Mouse (Mus musculus) lung, postnatal 25 days (tissue): ENCODE data around the gene Dnase2a.
"Not testable (repeated sequence)": the region's sequence is repeated elsewhere in the genome, so short reads cannot be mapped to it uniquely, and the experiment has no call there.

Source experiments
- DNase-seq: peaks from one replicate; pipeline ENCODE4 v3.0.0; 2022; ENCODE audit warnings: low spot score

Dnase2a gene

GRCm38 (mm10) chr8:84907979-84908378 lies 381 bp upstream of the Dnase2a start:
- not testable (repeated sequence) for DNase-seq

- no peak for DNase-seq
Measured at GRCm38 (mm10) chr8:84909162-84909767, 905 bp downstream of the Dnase2a start.

- no peak for DNase-seq
Measured at GRCm38 (mm10) chr8:84909949-84910348, 1.6 kb downstream of the Dnase2a start.

GRCm38 (mm10) chr8:84910551-84910950 lies 2.2 kb downstream of the Dnase2a start:
- DNase-seq, result no peak

GRCm38 (mm10) chr8:84911854-84912253 lies 3.5 kb downstream of the Dnase2a start:
- DNase-seq, result no peak

DNA sequence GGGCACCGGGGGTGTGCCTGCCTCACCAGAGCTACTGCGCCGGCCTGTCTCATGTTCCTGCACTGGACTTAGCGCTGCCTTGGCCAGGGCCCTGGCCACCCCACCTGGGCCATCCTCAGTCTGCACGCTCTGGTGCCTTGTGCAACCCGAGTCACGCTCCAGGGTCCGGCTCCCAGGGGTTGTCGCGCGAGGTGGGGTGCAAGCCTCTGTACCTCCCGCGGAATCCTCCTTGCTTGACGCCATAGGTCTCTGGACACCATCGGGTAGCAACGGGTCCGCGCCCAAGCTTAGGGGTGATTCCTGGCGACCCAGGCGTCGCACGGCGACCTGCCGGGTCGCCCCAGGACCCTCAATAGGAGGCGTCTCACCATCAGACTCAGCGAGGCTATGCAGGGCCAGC lies 4.0 kb downstream of the Dnase2a start:
- no peak for DNase-seq

GRCm38 (mm10) chr8:84912895-84913501 lies 4.6 kb downstream of the Dnase2a start:
- DNase-seq, result peak; percentile 86

GRCm38 (mm10) chr8:84913502-84913900 lies 5.1 kb downstream of the Dnase2a start:
- peak; percentile 17 for DNase-seq

- peak; percentile 32 for DNase-seq
Measured at GRCm38 (mm10) chr8:84913960-84914359, 5.6 kb downstream of the Dnase2a start.

- peak; percentile 47 for DNase-seq
Measured at GRCm38 (mm10) chr8:84915269-84915668, 6.9 kb downstream of the Dnase2a start.

DNA sequence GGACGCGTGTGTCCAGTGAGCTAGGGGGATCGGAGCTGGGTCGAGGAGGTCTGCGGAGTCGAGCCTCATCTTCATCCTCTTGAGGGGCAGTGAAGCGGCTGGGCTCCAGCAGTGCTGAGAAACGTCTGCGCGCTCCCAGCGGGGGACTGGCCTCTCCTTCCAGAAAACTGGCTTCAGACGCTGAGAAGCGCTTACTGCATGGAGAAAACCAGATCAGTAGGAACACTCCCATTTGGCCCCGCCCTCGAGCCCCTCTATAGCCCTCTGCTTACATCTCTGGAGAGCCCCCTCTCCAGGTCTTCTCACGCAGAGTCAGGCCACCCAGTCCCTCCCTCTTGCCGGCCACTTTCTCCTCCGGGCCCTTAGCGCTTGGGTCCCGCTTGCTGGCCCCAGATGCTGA lies 9.4 kb downstream of the Dnase2a start:
- no peak for DNase-seq

DNA sequence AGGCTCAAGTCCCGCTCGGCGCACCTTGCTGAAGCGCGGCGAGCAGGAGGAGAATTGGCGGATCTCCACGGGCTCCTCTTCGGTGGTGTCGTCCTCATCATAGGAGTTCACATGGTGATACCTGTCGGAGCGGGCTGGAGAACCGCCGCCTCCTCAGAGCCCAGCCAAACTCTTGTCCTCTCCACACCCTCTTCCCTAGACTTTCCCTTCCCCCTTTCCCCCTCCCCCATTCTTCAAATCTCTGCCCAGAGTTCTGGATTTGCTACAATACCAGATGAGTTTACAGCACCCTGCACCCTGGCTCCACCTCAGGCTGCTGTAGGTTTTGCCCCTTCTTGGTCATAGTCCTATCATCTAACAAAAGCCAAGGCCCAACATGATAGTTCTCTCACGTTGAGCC lies 10.3 kb downstream of the Dnase2a start:
- DNase-seq, result no peak

DNA sequence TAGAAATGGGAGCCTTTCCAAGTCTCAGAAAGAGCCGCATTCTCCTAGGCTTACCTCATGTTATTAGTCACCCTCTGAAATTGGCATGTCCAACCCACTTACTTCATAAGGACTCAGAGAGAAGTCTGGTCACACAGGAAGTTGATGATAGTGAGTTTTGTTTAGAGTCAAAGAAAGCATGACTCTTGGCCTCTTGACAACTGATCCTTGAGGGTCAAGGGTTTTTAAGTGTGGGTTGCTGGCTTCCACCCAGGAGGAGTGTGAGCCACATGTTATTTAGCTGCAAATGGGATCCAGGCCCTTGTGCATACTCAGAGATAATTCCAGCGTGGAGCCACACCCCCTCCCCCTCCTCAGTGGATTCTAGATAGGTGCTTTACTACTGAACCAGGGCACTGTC lies 13.2 kb downstream of the Dnase2a start:
- DNase-seq, result peak; percentile 84

DNA sequence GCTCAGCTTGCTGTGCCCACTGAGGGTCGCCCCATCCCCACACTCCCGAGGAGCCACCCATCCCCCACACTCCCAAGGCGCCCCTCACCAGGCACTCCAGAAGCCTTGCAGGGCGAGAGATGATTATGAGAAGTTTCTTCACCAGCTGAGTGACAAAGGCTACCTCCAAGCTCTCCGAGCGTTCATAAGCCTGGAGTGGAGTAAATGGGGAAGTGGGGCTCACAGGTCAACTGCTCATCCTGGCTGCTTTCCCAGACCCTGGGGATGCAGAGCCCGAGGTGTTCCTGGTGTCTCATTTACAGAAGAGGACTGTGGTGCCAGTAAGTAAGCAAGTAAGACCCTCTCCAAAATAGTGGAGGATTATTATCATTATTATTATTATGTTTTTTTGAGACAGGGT lies 17.2 kb downstream of the Dnase2a start:
- no peak for DNase-seq

DNA sequence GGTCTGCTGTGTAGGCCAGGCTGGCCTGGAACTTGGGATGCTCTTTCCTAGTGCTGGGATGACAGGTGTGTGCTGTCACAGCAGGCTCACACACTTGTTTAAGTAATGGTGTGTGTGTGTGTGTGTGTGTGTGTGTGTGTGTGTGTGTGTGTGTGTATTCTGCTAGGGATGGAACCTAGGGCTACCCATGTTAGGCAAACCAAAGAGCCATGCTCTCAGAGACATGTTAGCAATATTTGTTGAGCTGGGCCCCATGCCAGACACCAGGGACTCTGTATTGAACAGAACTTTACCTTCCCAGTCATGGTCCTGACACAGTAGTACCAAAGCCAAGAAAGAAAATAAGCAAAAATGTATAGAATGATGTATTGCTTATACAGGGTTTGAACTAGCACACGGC lies 19.2 kb downstream of the Dnase2a start:
- no peak for DNase-seq

DNA sequence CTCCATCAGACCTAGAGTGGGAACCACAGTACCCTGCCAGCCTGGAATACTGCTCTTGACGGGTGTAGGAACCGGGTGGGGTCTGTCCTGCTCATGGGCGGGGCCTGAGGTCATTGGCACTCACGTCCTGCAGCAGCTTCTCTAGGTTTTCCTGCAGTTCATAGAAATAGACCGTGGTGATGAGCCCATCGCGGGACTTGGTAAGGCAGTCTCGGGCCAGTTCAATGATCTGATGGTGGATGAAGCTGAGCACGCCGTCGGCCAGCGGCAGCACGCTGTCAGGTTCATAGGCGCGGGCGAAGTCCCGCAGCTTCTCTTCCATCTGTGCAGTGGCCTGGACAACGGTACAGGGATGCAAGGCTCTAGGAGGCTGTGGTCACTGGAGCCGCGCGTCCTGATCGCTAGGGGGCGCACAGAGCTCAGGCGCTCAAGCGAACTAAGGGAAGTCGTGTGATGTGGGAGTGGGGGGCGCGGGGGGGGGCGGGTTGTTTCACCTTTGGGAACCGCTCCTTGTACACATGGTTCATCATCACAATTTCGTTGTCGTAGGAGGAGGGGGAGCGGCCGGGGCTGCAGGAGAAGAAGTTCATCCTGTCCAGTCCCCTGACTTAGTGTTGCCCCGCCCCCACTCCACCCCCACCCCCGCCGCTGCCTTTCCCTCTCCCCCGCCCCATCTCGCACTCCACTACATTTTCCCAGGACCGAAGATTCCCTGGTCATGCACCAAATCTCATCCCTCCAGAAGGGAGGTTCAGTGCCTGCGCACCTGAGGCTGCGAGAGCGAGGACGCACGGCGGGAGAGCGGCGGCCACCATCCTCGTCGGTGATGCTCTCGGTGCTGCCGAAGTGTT lies 20.3 kb downstream of the Dnase2a start:
- DNase-seq, result peak; percentile 56

DNA sequence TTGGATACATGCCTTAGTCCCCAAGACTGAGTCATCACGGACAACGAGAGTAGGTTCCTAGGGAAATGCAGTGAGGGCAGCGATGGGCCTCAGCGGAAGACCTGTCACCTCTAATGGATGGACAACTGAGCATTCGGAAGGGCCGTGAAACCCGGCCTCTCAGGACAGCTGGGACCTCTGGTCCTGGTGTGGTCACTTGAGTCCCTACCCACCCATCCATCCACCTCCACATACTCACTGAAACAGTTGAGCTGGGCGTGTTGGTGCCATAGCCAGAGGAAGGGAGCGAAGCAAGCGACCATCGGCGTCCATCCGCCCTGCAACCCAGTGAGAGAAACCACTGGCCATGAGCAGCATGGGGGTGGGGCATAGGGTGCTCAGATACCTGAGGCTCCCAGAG lies 22.2 kb downstream of the Dnase2a start:
- no peak for DNase-seq

DNA sequence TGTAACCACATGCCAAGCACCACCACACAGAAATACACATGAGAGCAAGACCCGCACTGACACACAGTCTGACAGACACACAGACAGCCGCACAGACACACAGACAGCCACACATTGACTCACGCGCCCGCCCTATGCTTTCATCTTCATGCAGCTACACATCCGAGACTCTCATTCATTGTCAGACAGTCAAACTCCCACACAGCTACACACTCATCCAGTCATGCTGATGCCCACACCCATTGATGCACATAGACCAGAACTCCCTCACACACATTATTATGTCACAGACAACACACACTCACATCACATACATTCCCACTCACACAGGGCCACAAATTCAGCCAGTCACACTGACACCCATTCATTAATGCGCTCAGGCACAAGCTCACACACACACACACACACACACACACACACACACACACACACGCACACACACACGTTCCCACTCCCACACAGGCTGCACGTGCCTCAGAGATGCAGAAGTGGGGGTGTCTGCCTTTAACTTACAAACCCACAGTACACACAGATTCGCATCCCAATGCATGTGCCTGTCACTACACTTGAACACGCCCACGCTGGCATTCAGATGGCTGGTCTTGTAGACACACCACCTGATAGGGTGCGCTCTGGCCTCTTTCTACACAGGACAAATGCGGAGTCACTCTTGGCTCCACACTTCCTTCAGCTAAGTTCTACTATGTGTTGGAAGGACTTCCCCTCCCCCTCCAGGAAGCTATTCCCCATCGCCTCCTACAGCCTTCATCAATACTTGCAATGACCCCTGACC lies 25.6 kb downstream of the Dnase2a start:
- DNase-seq, result no peak

DNA sequence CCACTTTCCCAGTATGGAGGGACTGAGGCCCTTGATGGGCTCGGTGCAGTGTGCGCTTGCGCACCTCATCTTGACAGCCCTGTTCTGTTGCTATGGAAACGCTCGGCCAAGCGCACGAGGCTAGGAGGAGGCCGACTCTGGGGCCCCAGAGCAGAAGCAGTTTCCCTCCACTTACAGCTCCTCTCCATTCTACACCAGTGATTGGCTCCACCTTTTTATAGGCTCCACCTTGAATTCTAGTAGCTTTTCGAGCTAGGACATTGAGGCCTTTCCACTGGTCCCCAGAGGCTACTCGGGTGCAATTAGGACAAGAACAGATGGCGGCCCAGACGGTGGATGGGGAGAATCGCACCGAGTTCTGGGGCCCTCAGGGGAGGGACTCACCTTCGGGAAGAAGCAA lies 26.5 kb downstream of the Dnase2a start:
- DNase-seq, result no peak

- DNase-seq, result no peak
Measured at GRCm38 (mm10) chr8:84935489-84935888, 27.1 kb downstream of the Dnase2a start.

GRCm38 (mm10) chr8:84936041-84936961 lies 27.9 kb downstream of the Dnase2a start:
- no peak for DNase-seq
